In genomic region chr10:13106909-13107624, GRCm38 (mm10) we compare ENCODE assay signal across 14 mouse cellular contexts. TPM values are rescaled to one million over a fixed set of nuclear protein-coding genes. Genes with fewer than 3 reads are reported as not detected.
DNase-seq lines count a peak whose midpoint lies in the region; ATAC-seq lines count a peak whose summit lies in the region.
"Had no signal": no experiment of that assay in that cellular context is flagged by ENCODE, and none has a peak within 500 bp of the region (broad histone marks: within the 10 kb centered on the region; RNA-seq: fewer than 3 reads in every experiment).

No protein-coding gene starts in this region.

- no peak overlapping the region for H3K9ac ChIP-seq in heart, embryonic 14.5 days (ENCODE audit: low read length)
- H3K9ac ChIP-seq in lung, embryonic 16.5 days (ENCODE audit: low read length) = no peak overlapping the region
- no peak overlapping the region for H3K9ac ChIP-seq in embryonic facial prominence, embryonic 15.5 days
- H3K9ac ChIP-seq in midbrain, embryonic 14.5 days (replicated peaks; ENCODE audit: low read length) = no peak overlapping the region
- H3K9ac ChIP-seq: liver, embryonic 13.5 days had no signal

- no peaks in the 10 kb centered on the region for H3K27me3 ChIP-seq in heart, embryonic 14.5 days (ENCODE audit: control insufficient read depth, insufficient read depth, low read length)
- H3K27me3 ChIP-seq in lung, embryonic 16.5 days (ENCODE audit: control insufficient read depth, insufficient read depth, low read depth, low read length) = no peaks in the 10 kb centered on the region
- no peaks in the 10 kb centered on the region for H3K27me3 ChIP-seq in embryonic facial prominence, embryonic 15.5 days
- H3K27me3 ChIP-seq in midbrain, embryonic 14.5 days (ENCODE audit: control insufficient read depth, insufficient read depth, low read length) = no peaks in the 10 kb centered on the region
- H3K27me3 ChIP-seq: liver, embryonic 13.5 days; Patski had no signal

- no peak for ATAC-seq in heart, embryonic 14.5 days (ENCODE audit: insufficient number of reproducible peaks, insufficient read depth, low FRiP score, low read depth)
- ATAC-seq in lung, embryonic 16.5 days (ENCODE audit: low read depth) = peak; percentile 60
- ATAC-seq in embryonic facial prominence, embryonic 15.5 days (ENCODE audit: insufficient number of reproducible peaks, low FRiP score, low TSS enrichment, low read depth) = peak; percentile 67
- ATAC-seq in midbrain, embryonic 14.5 days (ENCODE audit: low FRiP score, low TSS enrichment) = no peak
- ATAC-seq: Patski had no signal

- 70% methylated on average over 9 of the region's 9 CpGs for WGBS in heart, embryonic 14.5 days
- 45% methylated on average over 9 of the region's 9 CpGs for WGBS in lung, embryonic 16.5 days
- 69% methylated on average over 9 of the region's 9 CpGs for WGBS in embryonic facial prominence, embryonic 15.5 days
- 60% methylated on average over 9 of the region's 9 CpGs for WGBS in midbrain, embryonic 14.5 days

- H3K4me3 ChIP-seq in heart, embryonic 14.5 days (ENCODE audit: control insufficient read depth in 1 of 2, insufficient read depth in 1 of 2, low read depth in 1 of 2, low read length in 2 of 2) = no peak overlapping the region
- H3K4me3 ChIP-seq in lung, embryonic 16.5 days (ENCODE audit: low read length) = no peak overlapping the region
- H3K4me3 ChIP-seq in embryonic facial prominence, embryonic 15.5 days (replicated peaks) = no peak overlapping the region
- no peak overlapping the region for H3K4me3 ChIP-seq in midbrain, embryonic 14.5 days (replicated peaks; ENCODE audit: low read depth, low read length)
- H3K4me3 ChIP-seq: liver, embryonic 13.5 days; megakaryocyte, embryonic 14.5 days had no signal

- H3K9me3 ChIP-seq in heart, embryonic 14.5 days (ENCODE audit: control insufficient read depth, low read length) = no peaks in the 10 kb centered on the region
- no peaks in the 10 kb centered on the region for H3K9me3 ChIP-seq in lung, embryonic 16.5 days (ENCODE audit: control insufficient read depth, low read length)
- no peaks in the 10 kb centered on the region for H3K9me3 ChIP-seq in embryonic facial prominence, embryonic 15.5 days (replicated peaks)
- no peaks in the 10 kb centered on the region for H3K9me3 ChIP-seq in midbrain, embryonic 14.5 days (ENCODE audit: control insufficient read depth, low read length)
- H3K9me3 ChIP-seq: liver, embryonic 13.5 days; megakaryocyte, embryonic 14.5 days had no signal

- no peak overlapping the region for H3K4me2 ChIP-seq in heart, embryonic 14.5 days (ENCODE audit: low read length)
- no peak overlapping the region for H3K4me2 ChIP-seq in lung, embryonic 16.5 days (ENCODE audit: low read depth, low read length)
- H3K4me2 ChIP-seq in embryonic facial prominence, embryonic 15.5 days (replicated peaks) = no peak overlapping the region
- H3K4me2 ChIP-seq in midbrain, embryonic 14.5 days (ENCODE audit: low read length) = no peak overlapping the region
- H3K4me2 ChIP-seq: liver, embryonic 13.5 days had no signal

- H3K36me3 ChIP-seq in heart, embryonic 14.5 days (ENCODE audit: control insufficient read depth, insufficient read depth, low read length) = peaks cover 33% of the 10 kb centered on the region; the same call in 1 of the 2 replicates
- H3K36me3 ChIP-seq in lung, embryonic 16.5 days (ENCODE audit: control insufficient read depth, insufficient read depth, low read length) = no peaks in the 10 kb centered on the region
- H3K36me3 ChIP-seq in embryonic facial prominence, embryonic 15.5 days = 0 out of 2 replicates have a peak, but pooled peaks cover 4% of the 10 kb centered on the region
- no peaks in the 10 kb centered on the region for H3K36me3 ChIP-seq in midbrain, embryonic 14.5 days (ENCODE audit: control insufficient read depth, insufficient read depth, low read length)
- H3K36me3 ChIP-seq: liver, embryonic 13.5 days had no signal

- H3K4me1 ChIP-seq in heart, embryonic 14.5 days (ENCODE audit: control insufficient read depth in 2 of 2, insufficient read depth in 2 of 2, low read length in 2 of 2) = peaks cover 12 to 59% of the 10 kb centered on the region in 2 experiments
- H3K4me1 ChIP-seq in lung, embryonic 16.5 days (replicated peaks; ENCODE audit: control insufficient read depth, insufficient read depth, low read length) = peaks cover 11% of the 10 kb centered on the region; the same call in 1 of the 2 replicates
- peaks cover 9% of the 10 kb centered on the region for H3K4me1 ChIP-seq in embryonic facial prominence, embryonic 15.5 days
- peaks cover 19% of the 10 kb centered on the region for H3K4me1 ChIP-seq in midbrain, embryonic 14.5 days (ENCODE audit: control insufficient read depth, insufficient read depth, low read length)
- H3K4me1 ChIP-seq: liver, embryonic 13.5 days; megakaryocyte, embryonic 14.5 days had no signal

- peak overlapping the region; percentile 61 to 67 for H3K27ac ChIP-seq in heart, embryonic 14.5 days (replicated peaks in 1 of 2; ENCODE audit: control insufficient read depth in 1 of 2, insufficient read depth in 1 of 2, low read depth in 2 of 2, low read length in 2 of 2)
- peak overlapping the region; percentile 73 for H3K27ac ChIP-seq in lung, embryonic 16.5 days (ENCODE audit: low read length)
- H3K27ac ChIP-seq in embryonic facial prominence, embryonic 15.5 days (replicated peaks) = no peak overlapping the region
- H3K27ac ChIP-seq in midbrain, embryonic 14.5 days (replicated peaks; ENCODE audit: low read depth, low read length) = peak overlapping the region; percentile 63; the same call in 1 of the 2 replicates
- H3K27ac ChIP-seq: liver, embryonic 13.5 days had no signal

- intact Hi-C loops in heart, postnatal 36 days (cut with DNase I) = no loop called here

- no peak for DNase-seq in heart, postnatal 36 days
- DNase-seq in lung, postnatal 14 days = no peak
- no peak for DNase-seq in midbrain, embryonic 14.5 days
- no peak for DNase-seq in retina, embryonic 14.5 days (ENCODE audit: low spot score)
- no peak for DNase-seq in layer of hippocampus, adult 11-12 months (ENCODE audit: low spot score)
- DNase-seq: adrenal gland, adult 2 months; kidney, postnatal 14 days; liver, embryonic 13.5 days; thymus, adult 2 months had no signal

RNA-seq across cellular contexts. Expression of gene Plagl1, which starts 46.8 kb away (rescaled TPM):
- polyA plus RNA-seq in heart, embryonic 14.5 days (2014; fragmentation: Nextera tagmentation; extraction: Ambion mirVana) = 279 and 282 TPM in 2 replicates
- total RNA-seq in heart, postnatal 36 days (2021) = 1 to 10 TPM; 7.2 to 8.4 TPM
- polyA plus RNA-seq in lung, embryonic 16.5 days (2015; fragmentation: Nextera tagmentation; extraction: Ambion mirVana) = 142 and 145 TPM in 2 replicates
- 220 and 243 TPM in 2 replicates for polyA plus RNA-seq in embryonic facial prominence, embryonic 15.5 days (2015; fragmentation: Nextera tagmentation; extraction: Ambion mirVana)
- polyA plus RNA-seq in midbrain, embryonic 14.5 days (2014; fragmentation: Nextera tagmentation; extraction: Ambion mirVana) = 32.8 and 55.8 TPM in 2 replicates

Comparison
In these comparisons a context has a peak if more than half of its experiments do, and no peak if none do; other contexts are left out.
1. ATAC-seq: peak in lung, embryonic 16.5 days (single experiment) and embryonic facial prominence, embryonic 15.5 days (single experiment); none in heart, embryonic 14.5 days (single experiment) and midbrain, embryonic 14.5 days (single experiment).